Mouse (Mus musculus) intestine, embryonic 15.5 days (tissue): ENCODE data around the gene 1810043G02Rik. TPM values are rescaled to one million over a fixed set of nuclear protein-coding genes. Genes with fewer than 3 reads are reported as not detected.

Experiments
- ATAC-seq: fragments of 200-750 bp; cut with Nextera tagmentation; 2 replicates; pipeline ENCODE4 v1.8.0; 2017; ENCODE audit warnings: moderate TSS enrichment, moderate library complexity
- H3K27ac ChIP-seq: fragments of 300-500 bp; sonication (generic); 2 replicates; pipeline ENCODE4 v1.5.1; 2015; ENCODE audit warnings: mild to moderate bottlenecking, inconsistent platforms
- H3K27me3 ChIP-seq: fragments of 300-500 bp; sonication (generic); replicated peaks from 2 replicates; pipeline ENCODE4 v1.6.1; 2015; ENCODE audit warnings: inconsistent platforms
- H3K36me3 ChIP-seq: fragments of 300-500 bp; sonication (generic); 2 replicates; pipeline ENCODE4 v1.6.1; 2015; ENCODE audit warnings: inconsistent platforms
- H3K4me1 ChIP-seq: fragments of 300-500 bp; sonication (generic); replicated peaks from 2 replicates; pipeline ENCODE4 v1.6.1; 2015; ENCODE audit warnings: inconsistent platforms
- H3K4me2 ChIP-seq: fragments of 300-500 bp; sonication (generic); replicated peaks from 2 replicates; pipeline ENCODE4 v1.6.1; 2015; ENCODE audit warnings: mild to moderate bottlenecking, inconsistent platforms
- H3K4me3 ChIP-seq: fragments of 300-500 bp; sonication (generic); replicated peaks from 2 replicates; pipeline ENCODE4 v1.5.1; 2015; ENCODE audit warnings: inconsistent platforms
- H3K9ac ChIP-seq: fragments of 300-500 bp; sonication (generic); 2 replicates; pipeline ENCODE4 v1.6.1; 2015; ENCODE audit warnings: inconsistent platforms
- H3K9me3 ChIP-seq: fragments of 300-500 bp; sonication (generic); 2 replicates; pipeline ENCODE4 v1.6.1; 2016; ENCODE audit warnings: inconsistent platforms
- WGBS: fragments of 180-500 bp; shearing (Covaris S2); methylation state at CpG from one replicate; pipeline ENCODE4 v1.1.7; 2015; 5-methylcytosine and 5-hydroxymethylcytosine counted together
- polyA plus RNA-seq: library from polyadenylated mRNA; unstranded; fragments of >200 nt; fragmentation: Nextera tagmentation; extraction: Ambion mirVana; gene quantifications from 2 replicates; pipeline ENCODE4 v1.2.1, GENCODE M21; 2015

Gene 1810043G02Rik
- polyA plus RNA-seq, 1 experiment from 2014 or later: 17.3 TPM

- Histone ChIP-seq H3K36me3 (no peaks in the 10 kb centered on the region), H3K9ac (no peak overlapping the region), H3K4me1 (peaks cover 13% of the 10 kb centered on the region; the same call in 1 of the 2 replicates), H3K27ac (no peak overlapping the region), H3K9me3 (no peaks in the 10 kb centered on the region), H3K4me3 (no peak overlapping the region), H3K27me3 (peaks cover 8% of the 10 kb centered on the region), H3K4me2 (no peak overlapping the region)
- no peak for ATAC-seq
- whole genome bisulfite sequencing: 60% methylated on average over 5 of the region's 5 CpGs
Observed at GRCm38 (mm10) chr10:77974811-77975210, 3.5 kb upstream of the 1810043G02Rik start.

GRCm38 (mm10) chr10:77975653-77976052 lies 2.7 kb upstream of the 1810043G02Rik start:
- ATAC-seq: no peak
- Histone ChIP-seq H3K4me1 (peaks cover 11% of the 10 kb centered on the region; the same call in 1 of the 2 replicates), H3K9me3 (no peaks in the 10 kb centered on the region), H3K27me3 (no peaks in the 10 kb centered on the region), H3K4me3 (no peak overlapping the region), H3K27ac (0 out of 2 replicates have a peak overlapping the region, but pooled peaks have one; percentile 32), H3K4me2 (no peak overlapping the region), H3K9ac (no peak overlapping the region), H3K36me3 (no peaks in the 10 kb centered on the region)
- 13% methylated on average over 4 of the region's 4 CpGs for WGBS

- H3K27ac ChIP-seq: no peak overlapping the region
- 53% methylated on average over 8 of the region's 8 CpGs for WGBS
- ATAC-seq: no peak
- H3K27me3 ChIP-seq: no peaks in the 10 kb centered on the region
- no peaks in the 10 kb centered on the region for H3K36me3 ChIP-seq
- H3K4me2 ChIP-seq: 0 out of 2 replicates have a peak overlapping the region, but pooled peaks have one; percentile 5
- H3K4me1 ChIP-seq: peaks cover 11% of the 10 kb centered on the region; the same call in 1 of the 2 replicates
- H3K9ac ChIP-seq: no peak overlapping the region
- no peak overlapping the region for H3K4me3 ChIP-seq
- no peaks in the 10 kb centered on the region for H3K9me3 ChIP-seq
Observed at GRCm38 (mm10) chr10:77976458-77977150, 1.7 kb upstream of the 1810043G02Rik start.

GRCm38 (mm10) chr10:77984660-77985059 lies 6.3 kb downstream of the 1810043G02Rik start:
- H3K9ac ChIP-seq: no peak overlapping the region
- under 1% methylated on average over 4 of the region's 4 CpGs for WGBS
- no peak overlapping the region for H3K27ac ChIP-seq

GRCm38 (mm10) chr10:77985775-77986174 lies 7.5 kb downstream of the 1810043G02Rik start:
- ATAC-seq: no peak
- Histone ChIP-seq H3K27ac (no peak overlapping the region), H3K9me3 (no peaks in the 10 kb centered on the region), H3K4me3 (no peak overlapping the region), H3K4me2 (no peak overlapping the region), H3K9ac (no peak overlapping the region), H3K4me1 (0 out of 2 replicates have a peak, but pooled peaks cover 8% of the 10 kb centered on the region), H3K27me3 (no peaks in the 10 kb centered on the region), H3K36me3 (peaks cover 25% of the 10 kb centered on the region)
- WGBS: 86% methylated on average over 5 of the region's 5 CpGs

More at GRCm38 (mm10) chr10:77984660-77985059, 6.3 kb downstream of the 1810043G02Rik start:
- peak; percentile 64 for ATAC-seq
- peaks cover 18% of the 10 kb centered on the region for H3K36me3 ChIP-seq
- H3K9me3 ChIP-seq: no peaks in the 10 kb centered on the region
- no peak overlapping the region for H3K4me2 ChIP-seq
- H3K4me3 ChIP-seq: no peak overlapping the region
- 0 out of 2 replicates have a peak, but pooled peaks cover 8% of the 10 kb centered on the region for H3K4me1 ChIP-seq
- no peaks in the 10 kb centered on the region for H3K27me3 ChIP-seq

- no peaks in the 10 kb centered on the region for H3K4me1 ChIP-seq
- H3K4me2 ChIP-seq: no peak overlapping the region
- ATAC-seq: no peak
- no peaks in the 10 kb centered on the region for H3K27me3 ChIP-seq
- no peak overlapping the region for H3K27ac ChIP-seq
- H3K4me3 ChIP-seq: no peak overlapping the region
- no peaks in the 10 kb centered on the region for H3K9me3 ChIP-seq
- 92% methylated on average over 3 of the region's 3 CpGs for WGBS
- H3K36me3 ChIP-seq: peaks cover 64% of the 10 kb centered on the region
- no peak overlapping the region for H3K9ac ChIP-seq
Observed at GRCm38 (mm10) chr10:77995639-77996038, 17.3 kb downstream of the 1810043G02Rik start.

- no peak for ATAC-seq
- Histone ChIP-seq H3K4me1 (peaks cover under 1% of the 10 kb centered on the region; the same call in 1 of the 2 replicates), H3K27me3 (no peaks in the 10 kb centered on the region), H3K36me3 (peaks cover 48% of the 10 kb centered on the region), H3K27ac (no peak overlapping the region), H3K4me2 (no peak overlapping the region), H3K9ac (no peak overlapping the region), H3K4me3 (no peak overlapping the region), H3K9me3 (no peaks in the 10 kb centered on the region)
- WGBS: 91% methylated on average over 5 of the region's 5 CpGs
Observed at GRCm38 (mm10) chr10:78000200-78000599, 21.9 kb downstream of the 1810043G02Rik start.

GRCm38 (mm10) chr10:78001796-78002195 lies 23.5 kb downstream of the 1810043G02Rik start:
- H3K4me1 ChIP-seq: peaks cover 16% of the 10 kb centered on the region
- no peaks in the 10 kb centered on the region for H3K27me3 ChIP-seq
- no peak overlapping the region for H3K9ac ChIP-seq
- no peak overlapping the region for H3K4me3 ChIP-seq
- H3K36me3 ChIP-seq: peaks cover 40% of the 10 kb centered on the region
- H3K4me2 ChIP-seq: no peak overlapping the region
- no peak for ATAC-seq
- no peak overlapping the region for H3K27ac ChIP-seq
- 89% methylated on average over 11 of the region's 11 CpGs for WGBS
- no peaks in the 10 kb centered on the region for H3K9me3 ChIP-seq

GRCm38 (mm10) chr10:78002316-78002715 lies 24.0 kb downstream of the 1810043G02Rik start:
- Histone ChIP-seq H3K27me3 (no peaks in the 10 kb centered on the region), H3K4me1 (peaks cover 21% of the 10 kb centered on the region), H3K27ac (no peak overlapping the region), H3K9ac (no peak overlapping the region), H3K9me3 (no peaks in the 10 kb centered on the region), H3K4me2 (no peak overlapping the region), H3K4me3 (no peak overlapping the region), H3K36me3 (peaks cover 40% of the 10 kb centered on the region)
- WGBS: 92% methylated on average over 2 of the region's 2 CpGs
- no peak for ATAC-seq

- 59% methylated on average over 3 of the region's 3 CpGs for WGBS
- peak overlapping the region; percentile 44 for H3K4me2 ChIP-seq
- ATAC-seq: peak; percentile 70
- peaks cover 38% of the 10 kb centered on the region for H3K4me1 ChIP-seq
- no peaks in the 10 kb centered on the region for H3K9me3 ChIP-seq
- no peak overlapping the region for H3K4me3 ChIP-seq
- H3K27me3 ChIP-seq: no peaks in the 10 kb centered on the region
- peaks cover 24% of the 10 kb centered on the region for H3K36me3 ChIP-seq
- H3K9ac ChIP-seq: no peak overlapping the region
- peak overlapping the region; percentile 99 for H3K27ac ChIP-seq
Observed at GRCm38 (mm10) chr10:78004479-78005100, 26.3 kb downstream of the 1810043G02Rik start.

- no peaks in the 10 kb centered on the region for H3K27me3 ChIP-seq
- ATAC-seq: no peak
- peak overlapping the region; percentile 87 for H3K4me2 ChIP-seq
- no peaks in the 10 kb centered on the region for H3K9me3 ChIP-seq
- H3K4me3 ChIP-seq: no peak overlapping the region
- WGBS: 77% methylated on average over 4 of the region's 4 CpGs
- H3K36me3 ChIP-seq: peaks cover 11% of the 10 kb centered on the region; the same call in 1 of the 2 replicates
- H3K9ac ChIP-seq: no peak overlapping the region
- peaks cover 38% of the 10 kb centered on the region for H3K4me1 ChIP-seq
- H3K27ac ChIP-seq: peak overlapping the region; percentile 99
Observed at GRCm38 (mm10) chr10:78005791-78006438, 27.6 kb downstream of the 1810043G02Rik start.

GRCm38 (mm10) chr10:78007203-78007602 lies 28.9 kb downstream of the 1810043G02Rik start:
- Histone ChIP-seq H3K27me3 (no peaks in the 10 kb centered on the region), H3K36me3 (peaks cover 8% of the 10 kb centered on the region; the same call in 1 of the 2 replicates), H3K27ac (peak overlapping the region; percentile 99; the same call in 1 of the 2 replicates), H3K9ac (peak overlapping the region; percentile 91; the same call in 1 of the 2 replicates), H3K4me2 (peak overlapping the region; percentile 87), H3K4me1 (peaks cover 38% of the 10 kb centered on the region), H3K4me3 (peak overlapping the region; percentile 74), H3K9me3 (no peaks in the 10 kb centered on the region)
- WGBS: 14% methylated on average over 7 of the region's 7 CpGs
- no peak for ATAC-seq
